Mouse (Mus musculus): ENCODE data around the gene Med6.

The Med6 gene

DNA sequence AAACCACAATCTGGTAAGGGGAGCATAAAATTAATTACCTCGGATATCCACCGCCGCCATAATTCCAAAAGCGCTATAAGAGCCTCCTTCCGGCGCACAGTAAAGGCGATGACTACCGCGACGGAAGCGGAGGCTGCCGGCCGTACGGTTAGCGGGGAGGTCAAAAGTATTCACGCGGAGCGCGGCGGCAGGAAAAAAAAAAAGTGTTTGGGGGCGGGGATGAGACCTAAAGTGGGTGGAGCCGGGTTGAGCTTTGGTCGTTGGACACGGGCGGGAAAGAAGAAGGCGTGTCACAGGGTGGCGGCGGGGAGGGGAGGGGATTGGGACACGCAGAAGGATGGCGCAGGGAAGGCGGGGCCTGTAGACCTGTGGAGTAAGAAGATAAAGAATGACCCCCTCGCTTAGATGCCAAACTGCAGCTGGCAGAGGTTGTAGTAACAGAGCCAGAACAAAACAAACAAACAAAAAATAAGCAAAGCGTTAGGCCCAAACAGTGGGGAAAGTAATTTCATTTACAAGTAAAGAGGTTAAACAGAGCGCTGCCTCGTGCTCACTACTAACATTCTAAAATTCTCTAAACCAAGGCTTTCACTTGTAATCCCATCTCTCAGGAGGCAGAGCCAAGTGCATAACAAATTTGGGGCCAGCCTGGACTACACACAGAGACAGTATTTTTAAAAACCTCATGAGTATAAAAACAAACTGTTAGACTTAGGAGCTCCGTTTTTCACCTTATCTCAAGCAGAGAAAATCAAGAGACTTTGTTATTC, at the start of gene Med6:
Med6 (minus strand) TSS at position 107 of the 770 bp plus-strand sequence.
- in situ Hi-C loops (cut with MboI; ENCODE audit: low sequenced_read_pairs), result no loop called here

DNA sequence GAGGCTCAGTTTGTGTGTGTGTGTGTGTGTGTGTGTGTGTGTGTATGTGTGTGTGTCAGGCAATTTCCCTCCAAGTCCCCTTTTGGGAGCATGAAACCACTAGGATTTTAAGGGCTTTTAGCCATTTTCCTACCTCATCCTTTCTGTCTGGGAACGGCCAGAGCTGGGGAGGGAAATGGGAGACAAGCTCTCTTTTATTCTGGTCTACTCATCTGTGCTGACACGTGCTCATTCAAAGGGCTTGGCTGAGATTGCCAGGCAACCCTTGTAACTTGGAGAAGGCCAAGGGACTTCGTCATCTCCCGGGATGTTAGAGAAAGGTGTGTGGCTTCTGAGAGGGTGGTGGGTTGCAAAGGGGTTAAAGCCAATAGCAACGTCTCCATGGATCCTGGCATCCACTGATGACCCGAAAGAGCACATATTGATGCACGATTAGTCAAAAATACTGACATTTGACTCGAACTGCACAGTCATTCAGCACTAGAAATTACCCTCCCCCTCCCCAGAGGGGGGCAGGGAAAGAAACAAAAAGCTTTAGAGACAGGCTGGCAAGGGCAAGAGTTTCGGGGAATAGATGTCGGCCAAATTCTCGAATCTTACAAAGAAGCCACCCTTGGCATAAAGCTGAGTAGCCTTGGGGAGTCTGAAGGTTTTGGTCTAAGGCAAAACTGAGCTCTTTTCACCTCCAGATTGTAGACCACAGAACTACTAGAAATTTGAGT, 47.7 kb upstream of the Med6 start:
- in situ Hi-C loops (cut with MboI; ENCODE audit: low sequenced_read_pairs), result no loop called here

DNA sequence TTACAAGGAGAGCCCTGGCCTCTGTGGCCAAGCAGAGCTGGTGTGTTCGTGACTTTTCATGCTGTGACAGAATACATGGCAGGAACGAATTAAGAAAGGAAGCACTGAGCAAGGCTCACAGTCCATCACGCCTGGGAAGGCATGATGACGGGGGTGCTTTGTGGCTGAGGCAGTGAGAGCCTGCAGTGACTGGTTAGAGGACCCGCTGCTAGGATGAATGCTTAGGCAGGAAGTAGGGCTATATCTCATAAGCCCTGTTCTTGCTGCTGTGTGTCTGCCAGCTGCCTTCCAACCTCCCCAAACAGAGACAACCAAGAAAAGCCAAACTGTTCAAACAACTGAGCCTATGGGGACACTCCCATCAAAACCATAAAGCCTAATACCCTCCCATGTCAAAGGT, 45.8 kb upstream of the Med6 start:
- in situ Hi-C loops (cut with MboI; ENCODE audit: low sequenced_read_pairs), result no loop called here

DNA sequence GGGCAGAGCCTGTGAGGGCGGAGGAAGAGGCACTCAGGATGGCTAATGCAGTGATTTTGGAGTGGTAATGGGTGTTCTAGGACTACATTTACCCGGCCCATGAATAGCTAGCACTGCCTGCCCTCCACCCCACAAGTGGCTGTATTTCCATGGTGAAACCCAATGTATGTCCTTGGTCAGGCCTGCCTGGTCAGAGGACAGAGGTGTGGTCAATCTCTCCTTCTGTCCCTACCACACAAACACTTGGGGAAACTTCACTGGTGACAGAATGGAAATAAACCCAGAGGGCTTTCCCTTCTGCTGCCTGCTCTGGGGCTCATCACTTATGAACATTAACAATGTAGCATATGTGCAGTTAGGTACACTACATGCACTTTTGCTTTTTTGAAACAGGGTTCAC, 38.4 kb upstream of the Med6 start:
- in situ Hi-C loops (cut with MboI; ENCODE audit: low sequenced_read_pairs), result no loop called here

DNA sequence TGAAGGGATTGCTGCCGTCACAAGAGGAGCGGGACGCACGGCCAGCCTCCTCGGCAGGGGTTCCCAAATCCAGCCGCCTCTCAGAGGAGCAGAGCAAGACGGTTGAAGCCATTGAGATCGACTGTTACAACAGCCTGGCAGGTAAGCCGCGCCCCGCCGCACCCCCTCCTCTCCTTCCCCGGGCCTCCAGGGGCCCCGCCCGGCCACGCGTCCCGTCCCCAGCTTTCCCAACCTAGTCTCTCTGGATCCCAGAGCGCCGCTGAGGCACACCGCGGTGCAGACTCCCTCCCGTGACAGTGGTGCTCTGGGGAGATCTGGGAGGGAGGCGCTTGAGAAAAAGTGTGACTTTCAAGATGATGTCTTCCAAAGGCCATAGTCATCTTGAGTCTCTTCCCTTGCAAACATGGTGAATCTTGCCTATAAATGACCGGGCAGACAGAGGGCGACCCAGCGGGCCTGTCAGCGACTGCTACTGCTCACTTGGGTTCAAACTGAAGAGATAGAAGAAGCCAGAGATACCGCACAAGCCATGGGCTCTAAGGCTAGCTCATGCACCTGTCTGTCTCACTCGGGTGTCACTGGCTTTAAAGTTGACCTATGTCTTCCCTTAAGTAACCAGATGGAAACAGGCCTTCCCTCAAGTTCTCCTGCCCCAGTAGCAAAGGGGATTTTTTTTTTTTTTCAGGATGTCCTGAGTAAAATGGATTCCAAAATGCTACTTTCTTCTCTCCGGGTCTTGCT, 37.0 kb upstream of the Med6 start:
- in situ Hi-C loops (cut with MboI; ENCODE audit: low sequenced_read_pairs), result no loop called here

DNA sequence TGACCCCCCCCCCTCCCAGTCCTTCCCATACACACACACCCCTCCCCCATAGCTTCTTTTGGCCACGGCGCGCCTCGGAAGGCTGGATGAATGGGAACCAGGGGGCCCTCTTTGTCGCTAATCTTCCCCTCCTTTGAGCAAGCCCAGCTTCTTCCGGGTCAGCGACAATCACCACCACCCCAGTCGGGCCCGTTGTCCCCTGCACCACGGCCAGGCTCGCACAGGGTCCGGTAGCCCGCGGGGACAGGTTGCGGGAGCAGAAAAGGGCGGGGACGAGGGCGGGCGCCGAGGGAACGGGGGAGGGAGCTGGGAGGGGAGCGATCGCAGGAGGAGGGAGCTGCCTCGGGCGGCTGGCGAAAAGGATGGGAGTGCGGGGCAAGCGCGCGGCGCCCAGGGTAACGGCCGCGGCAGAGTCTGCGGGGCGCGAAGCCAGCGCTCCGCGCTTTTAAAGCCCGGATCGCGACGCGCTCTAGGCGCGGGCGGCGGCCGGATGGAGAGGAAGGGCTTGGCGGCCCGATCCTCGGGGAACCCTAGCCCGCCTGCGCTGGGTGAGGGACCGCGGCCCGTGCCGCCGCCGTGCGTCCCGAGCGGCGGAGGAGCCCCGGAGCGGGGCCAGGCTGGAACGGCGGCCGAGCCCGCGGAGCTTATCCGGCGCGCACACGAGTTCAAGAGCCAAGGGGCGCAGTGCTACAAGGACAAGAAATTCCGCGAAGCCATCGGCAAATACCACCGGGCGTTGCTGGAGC, 36.3 kb upstream of the Med6 start, which contains the start of gene Ttc9:
Ttc9 (plus strand) TSS at position 335 of the 746 bp plus-strand sequence.
- in situ Hi-C loops (cut with MboI; ENCODE audit: low sequenced_read_pairs), result no loop called here

DNA sequence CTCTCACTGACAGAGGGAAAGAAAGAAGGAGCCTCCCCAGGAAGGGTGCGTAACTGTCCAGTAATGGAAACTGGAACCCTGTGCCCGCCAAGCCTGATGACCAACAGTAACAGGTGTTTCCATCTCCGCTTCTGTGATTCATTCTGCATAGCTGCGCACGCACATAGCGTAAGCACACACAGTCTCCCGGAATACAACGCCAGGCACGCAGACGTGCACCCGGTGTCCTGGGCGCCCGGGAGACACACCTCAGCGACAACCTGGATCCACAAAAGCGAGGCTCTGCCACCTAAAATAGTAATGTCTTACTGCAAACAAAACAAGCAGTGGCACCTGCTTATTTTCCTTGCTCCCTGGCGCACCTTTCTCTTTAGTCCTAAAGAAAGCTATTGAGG, 35.7 kb upstream of the Med6 start:
- in situ Hi-C loops (cut with MboI; ENCODE audit: low sequenced_read_pairs), result no loop called here

DNA sequence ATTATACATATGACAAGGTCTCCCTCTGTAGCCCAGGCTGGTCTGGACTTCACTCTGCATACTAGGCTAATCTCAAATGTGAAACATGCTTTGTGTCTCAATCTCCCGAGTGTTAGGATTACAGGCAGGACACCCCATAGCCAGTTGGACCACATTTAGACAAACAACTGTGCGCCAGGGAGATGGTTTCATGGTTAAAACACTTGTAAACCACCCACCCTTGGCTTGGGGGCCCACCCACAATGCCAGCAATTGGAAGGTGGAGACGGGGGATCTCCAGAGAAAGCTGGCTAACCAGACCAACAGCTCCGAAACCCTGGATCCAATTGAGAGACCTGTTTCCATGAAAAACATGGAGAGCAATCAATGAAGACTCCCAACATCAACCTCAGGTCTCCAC, 33.3 kb upstream of the Med6 start:
- in situ Hi-C loops (cut with MboI; ENCODE audit: low sequenced_read_pairs), result no loop called here

DNA sequence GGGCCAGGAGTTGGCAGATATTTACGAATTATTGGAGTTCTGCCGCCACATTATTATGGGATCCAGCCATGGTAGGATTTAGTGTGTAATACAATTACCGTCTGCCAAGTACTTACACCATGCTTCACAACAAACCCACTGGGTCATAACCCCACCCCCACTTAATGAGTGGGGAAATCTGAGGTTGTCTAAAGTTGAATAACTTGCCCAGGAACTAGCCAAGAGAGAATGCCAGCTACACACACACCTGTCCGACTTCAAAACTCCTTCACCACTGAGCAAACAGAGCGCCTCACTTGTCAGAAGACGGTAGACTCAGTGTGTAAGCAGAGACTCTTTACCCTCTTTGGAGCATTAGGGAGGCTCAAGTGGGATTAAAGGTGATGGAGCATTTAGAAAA, 32.6 kb upstream of the Med6 start:
- in situ Hi-C loops (cut with MboI; ENCODE audit: low sequenced_read_pairs), result no loop called here

DNA sequence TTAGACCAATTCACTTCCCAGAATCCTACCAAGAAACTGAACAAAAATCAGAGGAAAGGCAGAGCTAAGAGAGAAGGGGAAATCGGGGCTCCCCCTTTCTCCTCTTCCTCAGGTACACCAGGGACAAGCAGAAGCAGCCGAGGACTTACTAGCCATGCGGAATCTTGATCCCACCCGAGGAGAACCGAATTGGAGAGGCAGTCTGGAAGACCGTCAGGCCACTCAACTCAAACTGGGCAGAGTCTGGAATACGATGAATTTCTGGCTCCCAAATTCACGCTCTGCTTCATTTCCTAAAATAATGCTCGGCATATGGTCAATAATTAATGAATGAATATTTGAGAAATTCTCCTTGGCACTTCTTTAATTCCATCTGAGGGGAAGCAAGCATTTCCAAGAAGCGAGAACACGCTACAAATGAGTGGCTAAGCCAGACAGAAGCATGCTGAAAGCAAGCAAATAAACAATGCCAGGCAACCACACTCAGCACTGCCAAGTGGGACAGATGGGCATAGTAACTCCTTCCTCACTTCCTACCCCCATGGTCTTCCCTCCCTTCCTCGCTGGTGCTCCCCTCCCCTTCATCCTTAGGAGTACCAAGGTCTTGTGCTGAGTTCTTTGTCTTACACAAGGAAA, 31.5 kb upstream of the Med6 start:
- in situ Hi-C loops (cut with MboI; ENCODE audit: low sequenced_read_pairs), result no loop called here

DNA sequence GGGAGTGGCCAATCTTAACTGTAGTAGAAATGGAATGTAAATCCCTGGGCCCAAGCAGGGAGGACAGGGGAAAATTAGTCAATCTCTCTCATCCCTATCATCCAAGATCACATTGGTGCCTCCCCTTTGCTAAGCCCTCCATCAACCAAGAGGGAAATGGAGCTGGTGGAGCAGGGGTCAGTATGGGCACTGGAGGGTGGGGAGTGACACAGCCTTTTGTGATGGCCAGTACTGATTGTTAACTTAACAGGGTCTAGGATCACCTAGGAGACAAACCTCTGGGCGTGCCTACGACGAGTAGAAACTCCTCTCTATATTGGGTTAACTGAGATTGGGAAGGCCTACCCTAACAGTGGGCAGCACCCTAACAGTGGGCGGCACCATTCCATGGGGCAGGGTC, 28.6 kb upstream of the Med6 start:
- in situ Hi-C loops (cut with MboI; ENCODE audit: low sequenced_read_pairs), result loop anchor here (25.0 kb wide), 1 partner anchor 289 kb away; no protein-coding TSS in a partner anchor

DNA sequence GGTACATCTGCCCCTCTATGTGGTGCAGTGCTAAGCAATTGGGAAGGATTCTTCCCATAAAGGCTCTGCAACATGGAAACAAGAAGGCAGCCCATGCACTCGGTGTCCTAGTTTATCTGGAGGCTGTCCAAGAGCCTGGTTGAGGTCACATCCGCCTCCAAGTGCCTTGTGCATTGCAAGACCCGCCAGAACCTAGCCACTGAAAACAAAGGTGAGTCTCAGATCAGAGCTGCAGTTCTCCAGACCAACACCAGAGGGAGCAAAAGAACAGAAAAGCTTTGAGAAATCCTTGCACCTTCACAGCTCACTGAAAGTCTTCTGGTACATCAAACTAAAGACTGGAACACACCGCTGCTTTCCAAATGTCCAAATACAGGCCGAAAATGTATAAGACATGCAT, 24.5 kb upstream of the Med6 start:
- in situ Hi-C loops (cut with MboI; ENCODE audit: low sequenced_read_pairs), result loop anchor here (5.0 to 25.0 kb wide), 2 partner anchors 168 to 293 kb away; no protein-coding TSS in a partner anchor

DNA sequence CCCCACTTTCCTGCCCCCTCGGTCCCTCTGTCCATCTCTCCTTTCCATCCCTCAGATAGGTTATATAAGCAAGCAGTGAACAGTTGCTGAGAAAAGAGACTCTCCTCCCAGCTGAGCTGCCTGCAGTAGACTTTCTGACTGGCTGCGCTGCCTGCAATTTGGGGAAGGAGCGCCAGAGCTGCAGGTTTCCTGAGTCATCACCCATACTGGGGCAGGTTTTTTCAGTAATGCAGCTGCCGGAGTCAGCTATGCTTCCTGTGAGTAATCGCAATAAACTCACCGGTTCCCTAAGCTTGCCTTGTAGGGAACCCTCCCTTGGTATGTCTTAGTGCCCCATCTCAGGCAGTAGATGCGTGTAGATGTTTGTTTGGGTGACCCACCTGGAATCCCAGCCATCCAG, 22.2 kb upstream of the Med6 start:
- in situ Hi-C loops (cut with MboI; ENCODE audit: low sequenced_read_pairs), result loop anchor here (5.0 to 25.0 kb wide), 2 partner anchors 170 to 295 kb away; no protein-coding TSS in a partner anchor

DNA sequence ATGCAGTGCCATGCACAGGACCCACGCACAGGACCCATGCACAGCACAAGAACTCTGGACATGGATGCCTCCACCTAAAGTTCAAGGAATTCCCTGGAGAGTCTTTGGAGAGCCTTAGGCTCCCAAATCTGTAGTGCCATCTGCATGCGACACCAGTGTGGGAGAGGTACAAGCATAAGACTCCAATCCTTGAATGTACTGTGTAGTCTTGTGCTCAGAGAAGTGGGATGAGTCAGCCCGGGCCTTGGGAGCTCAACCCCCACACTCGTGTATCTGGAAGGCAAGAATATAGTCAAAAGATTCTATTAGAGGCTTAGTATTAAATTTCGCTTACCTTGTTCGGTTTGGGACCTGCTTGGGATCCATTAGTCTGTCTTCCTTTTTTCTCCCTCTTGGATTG, 21.0 kb upstream of the Med6 start:
- in situ Hi-C loops (cut with MboI; ENCODE audit: low sequenced_read_pairs), result loop anchor here (5.0 to 25.0 kb wide), 2 partner anchors 171 to 296 kb away; no protein-coding TSS in a partner anchor

DNA sequence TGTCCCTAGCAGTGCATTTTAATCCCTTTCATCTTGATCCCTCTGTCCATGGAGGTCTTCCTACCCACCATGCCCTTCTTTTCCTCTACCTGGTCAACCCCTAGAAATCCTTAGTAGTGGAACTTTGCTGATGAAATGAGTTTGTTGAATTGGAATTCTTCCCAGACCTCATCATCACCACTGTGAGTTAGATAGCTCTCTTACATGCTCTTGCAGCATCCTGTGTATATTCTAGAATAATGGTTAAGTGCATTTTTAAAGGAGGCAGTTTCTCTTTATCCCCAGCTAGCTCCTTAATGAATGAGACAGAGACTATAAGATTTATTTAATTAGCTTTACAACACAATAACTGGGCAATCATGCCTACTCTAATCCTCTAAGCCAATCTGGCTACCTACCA, 14.6 kb upstream of the Med6 start:
- in situ Hi-C loops (cut with MboI; ENCODE audit: low sequenced_read_pairs), result loop anchor here (25.0 kb wide), 1 partner anchor 303 kb away; no protein-coding TSS in a partner anchor

DNA sequence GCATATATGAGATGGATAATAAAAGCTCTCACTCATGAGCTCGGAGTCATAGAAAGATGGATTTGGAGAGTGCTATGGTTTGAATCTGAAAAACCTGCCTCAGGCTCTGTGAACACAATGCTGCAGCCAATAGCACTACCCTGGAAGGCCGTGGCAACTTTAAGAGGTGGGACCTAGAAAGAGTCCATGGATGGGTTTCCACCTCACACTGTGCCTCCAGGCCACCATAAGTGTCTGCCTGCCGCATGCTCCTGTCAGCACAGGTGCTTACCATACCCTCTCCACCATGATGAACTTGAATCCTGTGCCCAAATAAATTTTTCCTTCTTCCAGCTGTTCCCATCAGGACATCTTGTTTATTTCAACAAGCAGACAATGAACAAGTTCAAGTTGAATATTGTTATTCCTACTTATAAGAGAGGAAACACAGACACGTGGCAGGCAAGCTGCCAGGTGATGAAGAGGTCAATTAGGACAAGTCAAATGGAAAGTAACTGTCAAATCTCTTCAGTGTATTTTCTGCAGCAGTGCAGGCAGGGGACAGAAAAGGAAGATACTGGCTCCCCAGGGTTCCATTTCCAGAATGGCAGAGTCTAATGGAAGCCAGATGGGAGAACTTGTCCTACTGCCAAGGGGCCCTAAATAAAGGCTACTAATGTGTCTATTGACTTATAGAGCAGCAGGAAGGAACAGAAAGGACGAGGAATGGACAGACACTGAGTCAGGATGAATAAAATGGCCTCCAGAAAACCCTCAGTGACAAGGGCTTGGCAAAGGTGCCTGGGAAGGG, 10.4 kb upstream of the Med6 start:
- in situ Hi-C loops (cut with MboI; ENCODE audit: low sequenced_read_pairs), result loop anchor here (25.0 kb wide), 1 partner anchor 307 kb away; no protein-coding TSS in a partner anchor

DNA sequence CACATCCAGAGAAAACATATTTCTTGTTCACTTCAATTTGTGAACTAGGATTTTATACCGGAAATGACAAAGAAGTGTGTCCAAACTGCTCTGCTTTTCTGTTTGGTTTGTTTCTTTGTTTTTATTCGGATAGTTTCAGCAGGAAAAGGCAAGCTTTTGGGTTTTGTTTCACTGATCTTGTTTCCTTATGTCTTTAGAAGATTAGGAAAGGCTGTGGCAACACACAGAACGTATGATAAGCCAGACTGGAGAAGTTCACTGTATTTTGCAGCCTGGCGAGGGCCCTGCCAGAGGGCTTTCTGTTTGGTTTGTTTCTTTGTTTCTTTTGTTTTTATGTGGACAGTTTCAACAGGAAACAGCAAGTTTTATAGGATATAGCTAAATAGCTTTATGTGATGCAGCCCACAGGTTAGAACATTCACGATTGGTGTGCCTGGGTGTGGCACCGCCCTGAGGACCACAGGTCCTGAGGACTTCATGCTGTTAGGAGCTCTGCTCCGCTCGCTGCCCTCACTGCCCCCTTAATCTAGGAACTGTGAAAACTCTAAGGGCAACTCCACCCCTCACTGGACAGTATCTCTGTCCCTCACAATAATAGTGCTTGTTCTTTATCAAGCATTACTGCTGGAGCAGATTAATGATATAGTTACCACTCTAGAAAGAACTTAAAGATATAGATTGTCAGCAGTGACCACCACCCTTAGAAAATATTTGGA, 1.9 kb upstream of the Med6 start:
- in situ Hi-C loops (cut with MboI; ENCODE audit: low sequenced_read_pairs), result no loop called here

DNA sequence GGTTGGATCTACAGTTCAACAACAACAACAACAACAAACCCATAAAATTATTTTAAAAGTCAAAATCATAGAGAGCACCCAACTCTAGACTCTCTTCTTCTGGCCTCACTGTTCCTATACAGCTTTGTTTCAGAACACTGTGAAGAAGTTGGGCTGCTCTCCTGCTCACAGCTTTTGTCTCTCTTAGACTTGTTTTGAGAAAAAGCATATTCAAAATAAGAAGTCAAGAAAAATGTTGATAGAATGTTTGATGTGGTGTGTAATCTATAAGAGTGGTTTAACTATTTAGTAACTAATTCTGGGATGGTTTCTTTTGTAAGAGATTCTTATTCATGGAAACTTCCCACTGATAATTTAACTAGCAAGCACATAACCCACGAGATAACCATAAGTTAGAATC, 26.4 kb downstream of the Med6 start, which contains the start of gene Adam21:
Adam21 (minus strand) TSS at position 101 of the 400 bp plus-strand sequence.
- in situ Hi-C loops (cut with MboI; ENCODE audit: low sequenced_read_pairs), result no loop called here

DNA sequence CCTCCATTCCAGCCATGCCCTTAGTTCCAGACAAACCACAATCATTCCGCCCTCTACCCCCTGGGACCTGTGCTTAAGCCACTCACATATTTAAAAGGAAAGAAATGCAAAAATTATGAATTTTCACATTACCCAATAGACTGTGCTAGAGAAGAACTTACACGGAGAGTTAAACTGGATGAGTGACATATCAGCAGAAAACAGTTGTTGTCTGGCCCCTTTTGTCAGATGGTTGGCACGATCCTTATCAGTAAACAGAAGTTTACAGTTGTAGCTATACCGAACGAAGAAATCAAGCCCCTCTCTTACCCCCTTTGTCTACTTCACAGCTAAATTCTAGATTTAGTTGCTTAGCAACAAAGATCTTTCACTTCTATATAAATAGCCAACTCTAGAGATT, 26.9 kb downstream of the Med6 start:
- in situ Hi-C loops (cut with MboI; ENCODE audit: low sequenced_read_pairs), result no loop called here

Measured in CH12F3 (cell line).